Mouse (Mus musculus) thymus, adult 2 months (tissue): ENCODE measurements at regions not wholly inside any gene's neighbourhood (a gene's known extent, or its start where the extent isn't known, plus 50 kb on each side); places are given as distances from the start of the nearest gene placed in this dataset.

Experiments used
- CTCF ChIP-seq: fragments of 200-500 bp; IDR thresholded peaks from 2 replicates; pipeline ENCODE4 v1.5.1; 2012; ENCODE audit warnings: mild to moderate bottlenecking, control low read depth, low read length, moderate library complexity, borderline replicate concordance; ENCODE audit not compliant: control insufficient read depth, poor library complexity, insufficient read depth; ENCODE audit errors: extremely low read depth
- POLR2A ChIP-seq: fragments of 200-500 bp; IDR thresholded peaks from 2 replicates; pipeline ENCODE4 v1.6.1; 2012; ENCODE audit warnings: mild to moderate bottlenecking, low read length, control low read depth, moderate library complexity; ENCODE audit not compliant: control insufficient read depth, poor library complexity, insufficient read depth; ENCODE audit errors: extremely low read depth

GRCm38 (mm10) chr6:50041044-50041443, 69.0 kb upstream of the Mpp6 start:
- TF ChIP-seq POLR2A: no peak
- TF ChIP-seq CTCF: no peak
